Comparison of ENCODE assay signal across 11 mouse cellular contexts in genomic region chr12:32009267-32009984, GRCm38 (mm10). TPM values are rescaled to one million over a fixed set of nuclear protein-coding genes. Genes with fewer than 3 reads are reported as not detected.
DNase-seq lines count a peak whose midpoint lies in the region; ATAC-seq lines count a peak whose summit lies in the region.
"Had no signal": no experiment of that assay in that cellular context is flagged by ENCODE, and none has a peak within 500 bp of the region (broad histone marks: within the 10 kb centered on the region; RNA-seq: fewer than 3 reads in every experiment).

No protein-coding gene starts in this region.

- H3K4me2 ChIP-seq in heart, embryonic 12.5 days, result peak overlapping the region; percentile 34; the same call in 1 of the 2 replicates
- peak overlapping the region; percentile 50 for H3K4me2 ChIP-seq in liver, embryonic 13.5 days
- H3K4me2 ChIP-seq: hindbrain, embryonic 12.5 days had no signal

- DNase-seq in heart, adult 18-20 months, result no peak
- peak; percentile 90 for DNase-seq in 416B (ENCODE audit: low read depth)
- DNase-seq in brain, adult 2 months (ENCODE audit: low read depth, low spot score), result peak; percentile 14
- DNase-seq in liver, embryonic 13.5 days, result no peak
- no peak for DNase-seq in ovary, adult 18-20 months (ENCODE audit: low spot score)
- DNase-seq in layer of hippocampus, adult 9-10 months (ENCODE audit: low spot score), result no peak
- no peak for DNase-seq in lung, postnatal 4 days
- DNase-seq: adrenal gland, postnatal 36 days; kidney, postnatal 4 days had no signal

- no peaks in the 10 kb centered on the region for H3K27me3 ChIP-seq in heart, embryonic 12.5 days (replicated peaks)
- H3K27me3 ChIP-seq in liver, embryonic 13.5 days, result no peaks in the 10 kb centered on the region
- H3K27me3 ChIP-seq: hindbrain, embryonic 12.5 days had no signal

- no peaks in the 10 kb centered on the region for H3K4me1 ChIP-seq in heart, embryonic 12.5 days (replicated peaks)
- H3K4me1 ChIP-seq in liver, embryonic 13.5 days (replicated peaks), result peaks cover 51% of the 10 kb centered on the region
- H3K4me1 ChIP-seq: hindbrain, embryonic 12.5 days had no signal

- H3K9ac ChIP-seq in heart, embryonic 12.5 days, result no peak overlapping the region
- peak overlapping the region; percentile 40; the same call in 1 of the 2 replicates for H3K9ac ChIP-seq in liver, embryonic 13.5 days
- H3K9ac ChIP-seq: hindbrain, embryonic 12.5 days had no signal

- H3K27ac ChIP-seq in heart, embryonic 12.5 days (ENCODE audit: poor library complexity, severe bottlenecking), result no peak overlapping the region
- peak overlapping the region; percentile 70 for H3K27ac ChIP-seq in liver, embryonic 13.5 days
- H3K27ac ChIP-seq: hindbrain, embryonic 12.5 days had no signal

- H3K36me3 ChIP-seq in heart, embryonic 12.5 days, result no peaks in the 10 kb centered on the region
- peaks cover 18% of the 10 kb centered on the region for H3K36me3 ChIP-seq in liver, embryonic 13.5 days
- H3K36me3 ChIP-seq: hindbrain, embryonic 12.5 days had no signal

- ATAC-seq in heart, embryonic 12.5 days (ENCODE audit: insufficient number of reproducible peaks, low FRiP score), result no peak
- peak; percentile 48 for ATAC-seq in liver, embryonic 13.5 days (ENCODE audit: low read depth)

- no peak overlapping the region for H3K4me3 ChIP-seq in heart, embryonic 12.5 days
- H3K4me3 ChIP-seq in liver, embryonic 13.5 days (replicated peaks), result peak overlapping the region; percentile 22
- H3K4me3 ChIP-seq: hindbrain, embryonic 12.5 days had no signal

- 17% methylated on average over 8 of the region's 8 CpGs for WGBS in heart, embryonic 12.5 days
- 12% methylated on average over 8 of the region's 8 CpGs for WGBS in liver, embryonic 13.5 days (ENCODE audit: insufficient replicate concordance)

- H3K9me3 ChIP-seq in heart, embryonic 12.5 days (replicated peaks), result peaks cover 3% of the 10 kb centered on the region; the same call in 1 of the 2 replicates
- no peaks in the 10 kb centered on the region for H3K9me3 ChIP-seq in liver, embryonic 13.5 days (replicated peaks)

RNA-seq across cellular contexts. Expression of gene Prkar2b, which starts 51.7 kb away (rescaled TPM):
- polyA plus RNA-seq in heart, embryonic 12.5 days (2016; fragmentation: Nextera tagmentation; extraction: Ambion mirVana), result 18.9 and 20.6 TPM in 2 replicates
- total RNA-seq in heart, adult 18-20 months (2021), result 10 to 100 TPM in 1 of 2 experiments, 1 to 10 TPM in 1; 3.7 to 34.5 TPM
- polyA plus RNA-seq in liver, embryonic 13.5 days (2015; fragmentation: Nextera tagmentation; extraction: Ambion mirVana), result 79.3 and 94.6 TPM in 2 replicates

RNA-seq across cellular contexts. Expression of gene Hbp1, which starts 59.1 kb away (rescaled TPM):
- 93.7 and 97.0 TPM in 2 replicates for polyA plus RNA-seq in heart, embryonic 12.5 days (2016; fragmentation: Nextera tagmentation; extraction: Ambion mirVana)
- 10 to 100 TPM; 64.1 to 68.9 TPM for total RNA-seq in heart, adult 18-20 months (2021)
- 33.3 and 38.7 TPM in 2 replicates for polyA plus RNA-seq in liver, embryonic 13.5 days (2015; fragmentation: Nextera tagmentation; extraction: Ambion mirVana)

Comparison
In these comparisons a context has a peak if more than half of its experiments do, and no peak if none do; other contexts are left out.
1. DNase-seq: peak in 416B (single experiment) and brain, adult 2 months (single experiment); none in heart, adult 18-20 months (0 of 2), liver, embryonic 13.5 days (single experiment), ovary, adult 18-20 months (single experiment), layer of hippocampus, adult 9-10 months (single experiment) and lung, postnatal 4 days (0 of 2).